8 mouse cellular contexts compared by ENCODE assay signal in genomic region chr5:149439531-149440179, GRCm38 (mm10). TPM values are rescaled to one million over a fixed set of nuclear protein-coding genes. Genes with fewer than 3 reads are reported as not detected.
DNase-seq lines count a peak whose midpoint lies in the region; ATAC-seq and TF ChIP-seq lines count a peak whose summit lies in the region.

Gene Tex26, plus strand, starts transcription at chr5:149439660.

- H3K9me3 ChIP-seq in embryonic facial prominence, embryonic 10.5 days = no peaks in the 10 kb centered on the region
- H3K9me3 ChIP-seq in intestine, postnatal 0 days (ENCODE audit: control insufficient read depth) = no peaks in the 10 kb centered on the region
- H3K9me3 ChIP-seq in liver, embryonic 11.5 days (ENCODE audit: control insufficient read depth, low read length) = no peaks in the 10 kb centered on the region

- peaks cover 51% of the 10 kb centered on the region for H3K4me1 ChIP-seq in embryonic facial prominence, embryonic 10.5 days
- no peaks in the 10 kb centered on the region for H3K4me1 ChIP-seq in intestine, postnatal 0 days (replicated peaks; ENCODE audit: control insufficient read depth, insufficient read depth, low read length)
- H3K4me1 ChIP-seq in liver, embryonic 11.5 days (replicated peaks; ENCODE audit: control insufficient read depth, insufficient read depth, low read length) = peaks cover 38% of the 10 kb centered on the region

- TF ChIP-seq POLR2A in myocyte (IDR thresholded peaks at IDR 0.05; ENCODE audit: insufficient read length, low read depth) = peak; percentile 26

- TF ChIP-seq CTCF in intestine, postnatal 0 days (IDR thresholded peaks at IDR 0.05; ENCODE audit: low read depth) = no peak

- peak within 1 kb of the TSS; percentile 50 for H3ac ChIP-seq in myocyte (ENCODE audit: control insufficient read depth, insufficient read length)

- peak within 1 kb of the TSS; percentile 63 for H3K4me3 ChIP-seq in embryonic facial prominence, embryonic 10.5 days
- peak within 1 kb of the TSS; percentile 29 for H3K4me3 ChIP-seq in intestine, postnatal 0 days (ENCODE audit: low read depth, low read length)
- peak within 1 kb of the TSS; percentile 53 for H3K4me3 ChIP-seq in liver, embryonic 11.5 days (ENCODE audit: low read depth, low read length)
- peak within 1 kb of the TSS; percentile 24 for H3K4me3 ChIP-seq in myocyte

- DNase-seq in B cell, adult 2 months = peak; percentile 25
- peak; percentile 70 for DNase-seq in adrenal gland, postnatal 10 days
- DNase-seq in embryonic facial prominence, embryonic 10.5 days (ENCODE audit: low spot score) = peak; percentile 89
- DNase-seq in heart, adult 18-20 months = peak; percentile 51 to 54
- peak; percentile 73 for DNase-seq in liver, embryonic 11.5 days (ENCODE audit: low spot score)
- DNase-seq in testis, postnatal 10 days (ENCODE audit: low spot score) = peak; percentile 77

- no peaks in the 10 kb centered on the region for H3K79me2 ChIP-seq in myocyte (ENCODE audit: control insufficient read depth, insufficient read depth)

- peak within 1 kb of the TSS; percentile 90 for H3K27ac ChIP-seq in embryonic facial prominence, embryonic 10.5 days (replicated peaks)
- H3K27ac ChIP-seq in intestine, postnatal 0 days (ENCODE audit: low read depth, low read length) = peak within 1 kb of the TSS; percentile 66
- H3K27ac ChIP-seq in liver, embryonic 11.5 days (ENCODE audit: low read depth, low read length) = peak within 1 kb of the TSS; percentile 8

- H3K36me3 ChIP-seq in embryonic facial prominence, embryonic 10.5 days (replicated peaks) = no peaks in the 10 kb centered on the region
- no peaks in the 10 kb centered on the region for H3K36me3 ChIP-seq in intestine, postnatal 0 days (ENCODE audit: control insufficient read depth, insufficient read depth)
- H3K36me3 ChIP-seq in liver, embryonic 11.5 days (ENCODE audit: control insufficient read depth, insufficient read depth, low read length) = no peaks in the 10 kb centered on the region
- H3K36me3 ChIP-seq in myocyte (ENCODE audit: control insufficient read depth, insufficient read depth) = no peaks in the 10 kb centered on the region

- ATAC-seq in intestine, postnatal 0 days = peak; percentile 83
- ATAC-seq in liver, embryonic 11.5 days (replicated peaks; ENCODE audit: low FRiP score) = peak; percentile 85

- under 1% methylated on average over 25 of the region's 25 CpGs for WGBS in embryonic facial prominence, embryonic 10.5 days
- WGBS in intestine, postnatal 0 days = 0% methylated on average over 25 of the region's 25 CpGs
- under 1% methylated on average over 25 of the region's 25 CpGs for WGBS in liver, embryonic 11.5 days

- 0 out of 2 replicates have a peak, but pooled peaks cover 7% of the 10 kb centered on the region for H3K27me3 ChIP-seq in embryonic facial prominence, embryonic 10.5 days (replicated peaks; ENCODE audit: low read depth, poor library complexity, severe bottlenecking)
- no peaks in the 10 kb centered on the region for H3K27me3 ChIP-seq in intestine, postnatal 0 days (replicated peaks; ENCODE audit: control insufficient read depth, insufficient read depth, low read length)
- no peaks in the 10 kb centered on the region for H3K27me3 ChIP-seq in liver, embryonic 11.5 days (replicated peaks; ENCODE audit: control insufficient read depth, insufficient read depth, low read length)
- no peaks in the 10 kb centered on the region for H3K27me3 ChIP-seq in myocyte (ENCODE audit: control insufficient read depth, insufficient read depth, insufficient read length)

- peak within 1 kb of the TSS; percentile 71 for H3K4me2 ChIP-seq in intestine, postnatal 0 days (replicated peaks; ENCODE audit: low read depth)
- peak within 1 kb of the TSS; percentile 92 for H3K4me2 ChIP-seq in liver, embryonic 11.5 days
- H3K4me2 ChIP-seq in myocyte (ENCODE audit: low read depth) = peak within 1 kb of the TSS; percentile 81

- H3K9ac ChIP-seq in intestine, postnatal 0 days (ENCODE audit: low read depth, low read length) = peak within 1 kb of the TSS; percentile 1; the same call in 1 of the 2 replicates
- H3K9ac ChIP-seq in liver, embryonic 11.5 days (ENCODE audit: low read depth, low read length) = peak within 1 kb of the TSS; percentile 61

TF ChIP-seq in myocyte, 11 proteins besides CTCF, POLR2A, EP300 and RAD21:
- no peak for TF ChIP-seq MYOD1 (IDR thresholded peaks at IDR 0.05; ENCODE audit: control insufficient read depth in 1 of 3, insufficient read length in 2 of 3, low read depth in 2 of 3)
- no peak for TF ChIP-seq TCF3 (IDR thresholded peaks at IDR 0.05; ENCODE audit: insufficient read length, low read depth)
- peak; percentile 24 for TF ChIP-seq SRF (IDR thresholded peaks at IDR 0.05; ENCODE audit: control insufficient read depth, insufficient read length, low read depth)
- TF ChIP-seq USF1 (IDR thresholded peaks at IDR 0.05; ENCODE audit: low read depth) = no peak
- no peak for TF ChIP-seq CEBPB (IDR thresholded peaks at IDR 0.05; ENCODE audit: insufficient read depth, poor library complexity, severe bottlenecking)

RNA-seq across cellular contexts. Expression of gene Tex26, which starts in this region (rescaled TPM):
- under 1 TPM in 1 of 2 experiments, not detected in 1; 0.55 TPM for total RNA-seq in adrenal gland, postnatal 10 days (2021)
- 0.62 and 1.1 TPM in 2 replicates for polyA plus RNA-seq in embryonic facial prominence, embryonic 10.5 days (2016; fragmentation: Nextera tagmentation; extraction: Ambion mirVana)
- total RNA-seq in heart, adult 18-20 months (2021) = not detected
- 0.24 and 0.38 TPM in 2 replicates for polyA plus RNA-seq in intestine, postnatal 0 days (2015; fragmentation: Nextera tagmentation; extraction: Ambion mirVana)
- polyA plus RNA-seq in liver, embryonic 11.5 days (2014; fragmentation: Nextera tagmentation; extraction: Ambion mirVana) = 0.48 and 0.62 TPM in 2 replicates
- polyA plus RNA-seq in myocyte (2012; fragmentation: generic; extraction: Trizol) = 0.56 TPM

Comparison
In these comparisons a context has a peak if more than half of its experiments do, and no peak if none do; other contexts are left out.
1. Peak in every context shown above with its lines: DNase-seq, ATAC-seq, H3K4me3 ChIP-seq and H3K27ac ChIP-seq.
2. Peak in DNase-seq in adrenal gland, postnatal 10 days; RNA of the gene not detected or under 1 TPM.
3. Peak in DNase-seq in heart, adult 18-20 months; RNA of the gene not detected or under 1 TPM.
4. Peak in ATAC-seq, H3K4me3 ChIP-seq, H3K27ac ChIP-seq, H3K9ac ChIP-seq and H3K4me2 ChIP-seq in intestine, postnatal 0 days; RNA of the gene not detected or under 1 TPM.
5. Peak in DNase-seq, ATAC-seq, H3K4me3 ChIP-seq, H3K27ac ChIP-seq, H3K9ac ChIP-seq and H3K4me2 ChIP-seq in liver, embryonic 11.5 days; RNA of the gene not detected or under 1 TPM.
6. DNase-seq: peak in every context shown above with its lines; median percentile 89 in embryonic facial prominence, embryonic 10.5 days; 77 in testis, postnatal 10 days; 73 in liver, embryonic 11.5 days; 70 in adrenal gland, postnatal 10 days; 52 in heart, adult 18-20 months; 25 in B cell, adult 2 months.
7. H3K27ac ChIP-seq: peak in every context shown above with its lines; median percentile 90 in embryonic facial prominence, embryonic 10.5 days; 66 in intestine, postnatal 0 days; 8 in liver, embryonic 11.5 days.